Mouse (Mus musculus) olfactory bulb, adult 2 months (tissue): ENCODE measurements around the gene Aurkaip1.
A peak's percentile ranks its signal among the peaks of the same experiment; 100 is the strongest.

Experiments used
- CTCF ChIP-seq: fragments of 200-500 bp; IDR thresholded peaks from 2 replicates; pipeline ENCODE4 v1.5.1; 2012; ENCODE audit warnings: low read depth, mild to moderate bottlenecking, low read length, moderate library complexity; ENCODE audit not compliant: insufficient read depth
- POLR2A ChIP-seq: fragments of 200-500 bp; IDR thresholded peaks from 2 replicates; pipeline ENCODE4 v1.6.1; 2012; ENCODE audit warnings: mild to moderate bottlenecking, low read depth, low read length, moderate library complexity; ENCODE audit not compliant: insufficient read depth

- no peak for TF ChIP-seq POLR2A
- 0 out of 2 replicates have a peak, but pooled peaks have one; percentile 8 for TF ChIP-seq CTCF
These were observed 2.8 kb downstream of the Aurkaip1 start for GRCm38 (mm10) chr4:155833836-155834235.
